Mouse (Mus musculus) olfactory bulb, adult 2 months (tissue): ENCODE results near the gene Susd5. TPM values are rescaled to one million over a fixed set of nuclear protein-coding genes. Genes with fewer than 3 reads are reported as not detected.
"Not testable (repeated sequence)": the region's sequence is repeated elsewhere in the genome, so short reads cannot be mapped to it uniquely, and the experiment has no call there.

ENCODE experiments used
- H3K27ac ChIP-seq: fragments of 200-500 bp; 2 replicates; pipeline ENCODE4 v1.5.1; 2012; ENCODE audit warnings: low read depth, low read length; ENCODE audit not compliant: insufficient read depth
- H3K4me1 ChIP-seq: fragments of 200-500 bp; 2 replicates; pipeline ENCODE4 v1.6.1; 2012; ENCODE audit warnings: low read length; ENCODE audit not compliant: control insufficient read depth, insufficient read depth
- H3K4me3 ChIP-seq: fragments of 200-500 bp; 2 replicates; pipeline ENCODE4 v1.5.1; 2012; ENCODE audit warnings: mild to moderate bottlenecking, low read depth, low read length, moderate library complexity; ENCODE audit not compliant: insufficient read depth
- CTCF ChIP-seq: fragments of 200-500 bp; IDR thresholded peaks from 2 replicates; pipeline ENCODE4 v1.5.1; 2012; ENCODE audit warnings: low read depth, mild to moderate bottlenecking, low read length, moderate library complexity; ENCODE audit not compliant: insufficient read depth
- POLR2A ChIP-seq: fragments of 200-500 bp; IDR thresholded peaks from 2 replicates; pipeline ENCODE4 v1.6.1; 2012; ENCODE audit warnings: mild to moderate bottlenecking, low read depth, low read length, moderate library complexity; ENCODE audit not compliant: insufficient read depth
- WGBS: fragments of 180-500 bp; shearing (Covaris S2); methylation state at CpG from one replicate; pipeline ENCODE4 v1.1.7; 2018; 5-methylcytosine and 5-hydroxymethylcytosine counted together
- polyA plus RNA-seq: library from polyadenylated mRNA; stranded (reverse); fragments of >200 nt; gene quantifications from 2 replicates; pipeline ENCODE4 v1.2.4, GENCODE M21; 2012; ENCODE audit warnings: low replicate concordance; ENCODE audit not compliant: missing spikeins, insufficient read depth, insufficient read length

Gene Susd5
- polyA plus RNA-seq, 1 experiment: not detected

DNA sequence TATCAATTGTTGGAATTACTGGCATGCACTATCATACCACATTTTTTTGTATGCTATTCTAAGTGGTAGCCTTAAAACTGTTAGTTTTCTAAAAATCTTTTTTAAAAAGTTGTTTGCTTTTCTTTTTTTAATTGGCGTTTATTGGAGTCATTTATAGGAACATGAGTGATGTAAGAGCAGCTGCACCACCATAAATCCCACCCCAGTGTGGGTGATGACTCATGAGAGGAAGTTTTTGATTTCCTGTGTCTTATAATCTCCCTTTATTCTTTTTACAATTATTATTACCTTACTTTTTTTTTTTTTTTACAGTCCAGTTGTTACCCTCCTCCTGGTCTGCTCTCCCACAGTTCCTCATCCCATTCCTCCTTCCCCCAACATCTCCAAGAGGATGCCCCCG, 37.9 kb downstream of the Susd5 start:
- 95% methylated on average over 2 of the region's 2 CpGs for whole genome bisulfite sequencing
- Histone ChIP-seq H3K4me3 (no peak overlapping the region), H3K27ac (no peak overlapping the region), H3K4me1 (no peaks in the 10 kb centered on the region)
- no peak for TF ChIP-seq POLR2A
- TF ChIP-seq CTCF: no peak

DNA sequence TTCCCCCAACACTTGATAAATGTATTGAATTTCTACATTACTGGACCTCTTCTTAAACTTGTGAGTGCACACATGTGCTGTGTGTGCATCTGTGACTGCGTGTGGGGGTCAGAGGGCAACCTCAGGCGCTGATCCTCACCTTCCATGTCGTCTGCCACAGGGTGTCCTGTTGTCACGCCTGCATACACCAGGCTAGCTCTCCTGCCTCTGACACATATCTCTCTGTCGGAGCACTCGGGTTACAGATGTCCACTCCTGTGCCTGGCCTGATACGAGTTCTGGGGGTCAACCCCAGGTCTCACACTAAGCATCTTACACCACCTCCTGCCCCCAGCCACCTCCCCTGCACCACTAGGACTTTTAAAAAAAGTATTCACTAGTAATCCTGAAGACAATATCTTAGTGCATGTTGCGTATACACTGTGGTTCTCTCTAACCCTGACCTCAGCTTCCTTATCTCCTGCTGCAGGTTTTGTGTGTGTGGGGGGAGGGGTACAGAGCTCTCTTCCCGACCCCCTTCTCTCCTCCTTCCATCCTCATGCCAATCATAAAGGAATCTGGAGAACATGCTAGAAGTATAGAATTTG, 41.9 kb downstream of the Susd5 start:
- Histone ChIP-seq H3K27ac (no peak overlapping the region), H3K4me3 (no peak overlapping the region), H3K4me1 (no peaks in the 10 kb centered on the region)
- no peak for TF ChIP-seq CTCF
- no peak for TF ChIP-seq POLR2A
- WGBS: 89% methylated on average over 9 of the region's 9 CpGs

- TF ChIP-seq CTCF (no peak), POLR2A (no peak)
- 71% methylated on average over 2 of the region's 2 CpGs for WGBS
- Histone ChIP-seq H3K27ac (no peak overlapping the region), H3K4me1 (no peaks in the 10 kb centered on the region), H3K4me3 (no peak overlapping the region)
Observed at GRCm38 (mm10) chr9:114110268-114110667, 53.3 kb downstream of the Susd5 start.

DNA sequence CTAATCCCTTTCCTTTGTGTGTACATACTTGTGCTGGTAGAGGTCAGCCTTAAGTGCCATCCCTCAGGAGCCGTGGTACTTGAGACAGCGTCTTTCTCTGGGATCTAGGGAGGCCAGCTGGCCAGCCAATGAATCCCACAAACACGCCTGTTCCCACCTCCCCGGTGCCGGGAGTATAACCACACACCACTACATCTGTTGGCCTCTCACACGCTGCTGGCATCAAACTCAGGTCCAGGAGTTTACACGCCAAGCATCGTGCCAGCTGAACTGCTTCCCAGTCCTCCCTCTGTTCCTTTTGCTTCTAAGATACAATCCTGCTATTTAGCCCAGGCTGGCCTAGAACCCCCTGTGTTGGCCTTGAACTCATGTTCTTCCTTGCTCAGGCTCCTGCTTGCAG, 54.2 kb downstream of the Susd5 start:
- TF ChIP-seq CTCF (no peak), POLR2A (no peak)
- Histone ChIP-seq H3K27ac (no peak overlapping the region), H3K4me1 (no peaks in the 10 kb centered on the region), H3K4me3 (no peak overlapping the region)
- WGBS: 84% methylated on average over 8 of the region's 8 CpGs

DNA sequence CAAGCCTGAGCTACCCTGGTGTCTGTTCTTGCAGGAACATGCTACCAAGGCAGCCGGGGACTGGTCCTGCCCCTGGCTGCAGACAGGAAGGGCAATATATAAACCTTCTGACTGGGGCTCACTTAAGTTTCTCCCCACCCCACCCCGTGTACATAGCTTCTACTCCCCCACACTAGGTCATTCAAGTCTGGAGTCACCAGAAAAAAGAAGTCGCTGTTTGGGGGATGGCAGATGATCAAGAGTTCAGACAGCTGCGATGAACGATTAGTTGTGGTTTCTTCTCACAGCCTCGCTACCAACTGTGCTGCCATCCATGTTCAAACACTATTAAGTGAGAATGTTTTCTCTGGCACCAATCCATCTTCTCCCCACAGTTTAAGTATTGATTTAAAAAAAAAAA, 55.3 kb downstream of the Susd5 start:
- Histone ChIP-seq H3K27ac (no peak overlapping the region), H3K4me3 (no peak overlapping the region), H3K4me1 (no peaks in the 10 kb centered on the region)
- WGBS: 27% methylated on average over 6 of the region's 6 CpGs
- no peak for TF ChIP-seq CTCF
- no peak for TF ChIP-seq POLR2A

DNA sequence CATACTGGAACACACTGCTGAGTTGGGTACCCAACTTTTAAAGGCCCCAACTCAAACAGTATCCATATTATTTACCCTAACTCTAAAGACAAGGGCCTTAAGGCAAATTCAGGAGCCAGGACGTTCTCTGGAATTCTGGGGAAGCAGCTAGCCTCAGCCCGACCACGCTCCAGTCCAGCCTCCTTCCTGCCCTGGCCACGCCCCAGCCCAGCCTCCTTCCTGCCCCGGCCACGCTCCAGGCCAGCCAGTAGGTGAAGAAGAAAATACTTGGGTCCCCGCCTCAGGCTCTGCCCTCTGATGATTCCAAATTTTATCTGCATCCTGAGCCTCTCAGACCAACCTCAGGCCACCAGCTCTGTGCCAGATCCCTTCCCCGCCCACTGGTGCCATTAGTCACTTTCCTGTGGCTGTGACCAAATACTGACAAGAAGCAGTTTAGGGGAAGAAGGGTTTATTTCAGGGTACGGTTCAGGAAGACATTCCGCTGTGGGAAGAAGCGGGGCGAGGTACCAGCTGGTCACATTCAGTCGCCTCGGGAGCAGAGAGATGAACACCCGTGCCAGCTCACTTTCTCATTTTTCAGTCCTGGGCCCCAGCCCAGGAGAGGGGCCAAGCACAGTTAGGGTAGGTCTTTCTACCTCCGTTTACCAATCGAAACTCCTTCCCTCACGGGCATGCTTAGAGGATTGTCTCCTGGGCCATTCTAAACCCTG, 57.1 kb downstream of the Susd5 start:
- Histone ChIP-seq H3K4me3 (no peak overlapping the region), H3K27ac (no peak overlapping the region), H3K4me1 (no peaks in the 10 kb centered on the region)
- WGBS: 85% methylated on average over 18 of the region's 18 CpGs
- TF ChIP-seq POLR2A: no peak
- no peak for TF ChIP-seq CTCF

DNA sequence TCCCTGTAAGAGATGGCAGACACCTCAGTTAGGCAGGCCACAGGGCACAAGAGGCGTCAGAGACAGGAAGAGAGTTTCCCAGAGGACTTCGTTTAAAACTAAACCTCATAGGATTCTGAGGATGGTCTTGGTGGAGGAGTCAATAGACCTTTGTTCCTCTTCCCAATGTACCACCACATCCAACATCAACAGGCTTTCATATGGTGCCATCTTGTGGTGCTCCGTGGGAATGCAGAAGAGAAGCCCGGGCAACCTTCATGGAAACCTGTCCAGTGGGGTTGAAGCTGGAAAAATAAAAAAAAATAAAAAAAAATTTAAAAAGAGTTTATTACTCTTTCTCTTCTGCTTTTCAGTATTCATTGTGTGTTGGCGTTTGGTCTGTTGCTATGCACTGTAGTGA, 59.7 kb downstream of the Susd5 start:
- WGBS: 13% methylated on average over 5 of the region's 5 CpGs
- not testable (repeated sequence) for H3K27ac ChIP-seq

DNA sequence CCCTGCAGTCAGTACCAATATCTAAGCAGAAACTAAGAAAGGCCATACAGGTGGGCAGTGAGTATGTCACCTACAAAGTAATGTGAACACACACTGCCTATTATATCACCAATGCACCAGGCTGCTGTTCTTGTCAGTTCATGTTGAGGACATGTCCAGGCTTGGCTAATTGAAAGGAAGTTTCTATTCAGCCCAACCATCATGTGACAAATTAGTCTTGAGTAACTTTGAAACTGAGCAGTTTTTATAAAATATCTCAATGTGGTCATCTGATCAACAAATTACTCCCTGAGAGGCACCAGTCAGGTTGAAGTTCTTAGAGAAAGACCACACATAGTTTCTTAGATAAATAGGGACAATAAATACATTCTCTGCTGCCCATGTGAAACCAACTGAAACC, 65.9 kb downstream of the Susd5 start:
- not testable (repeated sequence) for H3K4me3 ChIP-seq, H3K4me1 ChIP-seq, H3K27ac ChIP-seq

More for the DNA sequence above, 59.7 kb downstream of the Susd5 start:
- not testable (repeated sequence) for H3K4me1 ChIP-seq, H3K4me3 ChIP-seq

DNA sequence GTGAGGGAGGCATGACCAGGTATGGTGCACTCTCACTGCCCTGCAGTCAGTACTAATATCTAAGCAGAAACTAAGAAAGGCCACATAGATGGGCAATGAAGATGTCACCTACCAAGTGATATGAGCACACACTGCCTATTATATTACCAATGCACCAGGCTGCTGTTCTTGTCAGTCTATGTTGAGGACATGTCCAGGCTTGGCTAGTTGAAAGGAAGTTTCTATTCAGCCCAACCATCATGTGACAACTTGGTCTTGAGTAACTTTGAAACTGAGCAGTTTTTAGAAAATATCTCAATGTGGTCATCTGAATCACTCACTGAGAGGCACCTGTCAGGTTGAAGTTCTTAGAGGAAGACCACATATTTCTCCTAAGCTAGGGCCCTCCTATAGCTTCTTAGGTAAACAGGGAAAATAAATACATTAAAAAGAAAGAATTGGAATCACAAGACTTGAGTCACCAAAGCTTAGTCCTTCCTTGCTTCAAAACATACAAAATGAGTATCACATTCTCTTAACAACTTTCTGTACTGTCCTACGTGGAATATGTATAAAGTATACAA, 72.4 kb downstream of the Susd5 start:
- not testable (repeated sequence) for H3K27ac ChIP-seq, H3K4me1 ChIP-seq, H3K4me3 ChIP-seq
- WGBS: 89% methylated on average over 1 of the region's 1 CpGs

Other genes starting within 250 kb of the Susd5 start
- not detected in 2 replicates for gene Ubp1, start 126.2 kb upstream of the Susd5 start, polyA plus RNA-seq
- not detected in 2 replicates for gene Fbxl2, start 10.9 kb upstream of the Susd5 start, polyA plus RNA-seq